ENCODE assay signal across 12 mouse cellular contexts in the genomic region with DNA sequence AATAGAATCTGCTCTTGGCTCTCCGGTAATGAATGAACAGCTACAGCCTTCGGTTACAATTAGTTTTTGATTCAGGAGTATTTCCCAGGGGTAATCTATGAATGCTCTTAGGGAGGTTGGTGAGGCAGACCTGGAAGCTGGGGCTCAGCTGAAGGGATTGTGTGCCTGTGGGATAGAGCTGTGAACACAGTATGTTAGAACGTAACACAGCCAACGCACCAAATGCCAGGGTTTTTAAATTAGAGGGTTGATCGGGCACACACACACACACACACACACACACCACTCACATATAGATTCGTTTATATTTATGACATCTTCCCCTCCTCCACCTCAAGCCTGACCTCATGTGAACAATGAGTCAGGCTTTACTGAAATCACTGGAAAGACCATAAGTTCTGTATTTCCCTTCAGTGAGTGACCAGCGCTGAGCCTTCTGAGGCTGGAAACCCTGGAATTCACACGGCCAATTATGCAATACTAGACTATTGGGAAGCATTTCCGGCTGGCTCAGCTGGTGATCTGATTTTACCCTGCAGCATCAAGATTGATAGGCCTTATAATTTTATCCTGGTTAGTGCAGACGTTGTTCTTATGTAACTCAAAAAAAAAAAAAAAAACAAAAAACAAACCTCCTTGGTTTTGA. TPM values are rescaled to one million over a fixed set of nuclear protein-coding genes. Genes with fewer than 3 reads are reported as not detected.
DNase-seq lines count a peak whose midpoint lies in the region.
"Had no signal": no experiment of that assay in that cellular context is flagged by ENCODE, and none has a peak within 500 bp of the region (broad histone marks: within the 10 kb centered on the region; RNA-seq: fewer than 3 reads in every experiment).

No protein-coding gene starts in this region.

- WGBS in heart, embryonic 10.5 days = 80% methylated on average over 10 of the region's 10 CpGs
- WGBS in forebrain, embryonic 10.5 days = 87% methylated on average over 10 of the region's 10 CpGs

- peaks cover 33% of the 10 kb centered on the region for H3K4me1 ChIP-seq in heart, embryonic 10.5 days
- peaks cover 28% of the 10 kb centered on the region for H3K4me1 ChIP-seq in forebrain, embryonic 10.5 days

- DNase-seq in heart, adult 18-20 months = peak; percentile 67 to 68
- no peak for DNase-seq in heart, embryonic 10.5 days (ENCODE audit: low spot score)
- peak; percentile 61 to 62 for DNase-seq in right cerebral cortex, adult 2 months (ENCODE audit: low spot score in 2 of 2)
- no peak for DNase-seq in right cerebral cortex, postnatal 4 days
- DNase-seq in layer of hippocampus, postnatal 14 days (ENCODE audit: low spot score in 2 of 2) = peak; percentile 21 to 62
- DNase-seq in yolk sac, embryonic 10.5 days (ENCODE audit: low spot score) = no peak
- DNase-seq in testis, postnatal 14 days (ENCODE audit: low spot score) = no peak
- no peak for DNase-seq in forebrain, embryonic 10.5 days (ENCODE audit: extremely low spot score, low spot score)
- DNase-seq: cerebellum, adult 2 months had no signal

- H3K36me3 ChIP-seq in heart, embryonic 10.5 days = no peaks in the 10 kb centered on the region
- no peaks in the 10 kb centered on the region for H3K36me3 ChIP-seq in forebrain, embryonic 10.5 days (replicated peaks)
- H3K36me3 ChIP-seq: limb, embryonic 15.5 days; stomach, embryonic 15.5 days had no signal

- H3K27me3 ChIP-seq in heart, embryonic 10.5 days (ENCODE audit: insufficient read depth, poor library complexity, severe bottlenecking) = no peaks in the 10 kb centered on the region
- H3K27me3 ChIP-seq in forebrain, embryonic 10.5 days (ENCODE audit: poor library complexity, severe bottlenecking) = peaks cover 24% of the 10 kb centered on the region
- H3K27me3 ChIP-seq: limb, embryonic 15.5 days; stomach, embryonic 15.5 days had no signal

- no peak overlapping the region for H3K4me3 ChIP-seq in heart, embryonic 10.5 days
- H3K4me3 ChIP-seq in forebrain, embryonic 10.5 days = no peak overlapping the region
- H3K4me3 ChIP-seq: limb, embryonic 15.5 days; stomach, embryonic 15.5 days had no signal

- H3K9me3 ChIP-seq in heart, embryonic 10.5 days = no peaks in the 10 kb centered on the region
- no peaks in the 10 kb centered on the region for H3K9me3 ChIP-seq in forebrain, embryonic 10.5 days
- H3K9me3 ChIP-seq: G1E; limb, embryonic 15.5 days; stomach, embryonic 15.5 days had no signal

- H3K27ac ChIP-seq in heart, embryonic 10.5 days = no peak overlapping the region
- no peak overlapping the region for H3K27ac ChIP-seq in forebrain, embryonic 10.5 days
- H3K27ac ChIP-seq: limb, embryonic 15.5 days; stomach, embryonic 15.5 days had no signal

RNA-seq across cellular contexts. Expression of gene Slc44a1, which starts 3.0 kb away (rescaled TPM):
- total RNA-seq in heart, adult 18-20 months (2021) = 10 to 100 TPM; 29.2 to 30.6 TPM
- polyA plus RNA-seq in heart, embryonic 10.5 days (2016; fragmentation: Nextera tagmentation; extraction: Ambion mirVana) = 15.9 and 16.3 TPM in 2 replicates
- total RNA-seq in layer of hippocampus, postnatal 14 days (2021) = 100 to 1,000 TPM; 101 to 110 TPM
- 9.9 and 10.4 TPM in 2 replicates for polyA plus RNA-seq in forebrain, embryonic 10.5 days (2016; fragmentation: Nextera tagmentation; extraction: Ambion mirVana)

Comparison
In these comparisons a context has a peak if more than half of its experiments do, and no peak if none do; other contexts are left out.
1. DNase-seq: peak in heart, adult 18-20 months (2 of 2), right cerebral cortex, adult 2 months (2 of 2) and layer of hippocampus, postnatal 14 days (2 of 2); none in heart, embryonic 10.5 days (single experiment), right cerebral cortex, postnatal 4 days (single experiment), yolk sac, embryonic 10.5 days (single experiment), testis, postnatal 14 days (single experiment) and forebrain, embryonic 10.5 days (single experiment).